Mouse (Mus musculus): ENCODE measurements around the gene Ptges. TPM values are rescaled to one million over a fixed set of nuclear protein-coding genes. Genes with fewer than 3 reads are reported as not detected.

The Ptges gene
- polyA plus RNA-seq, 1 experiment: 12.3 TPM

DNA sequence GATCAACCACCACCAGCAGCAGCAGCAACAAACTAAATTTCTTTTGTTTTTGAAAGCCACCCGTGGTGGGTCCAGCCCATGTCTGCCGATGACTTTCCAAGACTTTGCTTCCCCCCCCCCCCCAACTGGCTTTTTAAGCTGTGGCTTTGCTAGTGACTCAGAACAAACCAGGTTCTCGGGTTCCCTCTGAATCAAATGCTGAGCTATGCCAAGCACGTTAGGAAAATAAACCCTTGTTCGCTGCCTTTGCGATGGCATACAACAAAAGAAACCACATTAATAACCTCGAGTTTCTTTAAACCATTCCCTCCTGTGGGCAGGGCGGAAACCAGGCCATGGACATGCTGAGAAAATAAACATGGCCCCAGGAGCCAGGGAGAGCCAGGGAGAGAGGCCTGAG lies 81.5 kb downstream of the Ptges start:
- no peaks in the 10 kb centered on the region for H3K4me1 ChIP-seq (replicated peaks; ENCODE audit: control insufficient read depth, insufficient read depth, low read length)
- H3K4me3 ChIP-seq (ENCODE audit: control insufficient read depth, insufficient read depth, low read length): no peak overlapping the region
- TF ChIP-seq POLR2A (IDR thresholded peaks at IDR 0.05; ENCODE audit: control insufficient read depth, extremely low read depth, insufficient read depth, low read length, poor library complexity) (no peak), CTCF (IDR thresholded peaks at IDR 0.05; ENCODE audit: borderline replicate concordance, control insufficient read depth, extremely low read depth, insufficient read depth, low read length, poor library complexity) (no peak)
- no peak for DNase-seq
- H3K27me3 ChIP-seq (ENCODE audit: control insufficient read depth, insufficient read depth, low read length): peaks cover 12% of the 10 kb centered on the region; the same call in 1 of the 2 replicates
- 41% methylated on average over 8 of the region's 8 CpGs for WGBS
- no peak overlapping the region for H3K27ac ChIP-seq (ENCODE audit: control insufficient read depth, insufficient read depth, low read length)
- no peaks in the 10 kb centered on the region for H3K36me3 ChIP-seq (ENCODE audit: control insufficient read depth, insufficient read depth, low read length)

DNA sequence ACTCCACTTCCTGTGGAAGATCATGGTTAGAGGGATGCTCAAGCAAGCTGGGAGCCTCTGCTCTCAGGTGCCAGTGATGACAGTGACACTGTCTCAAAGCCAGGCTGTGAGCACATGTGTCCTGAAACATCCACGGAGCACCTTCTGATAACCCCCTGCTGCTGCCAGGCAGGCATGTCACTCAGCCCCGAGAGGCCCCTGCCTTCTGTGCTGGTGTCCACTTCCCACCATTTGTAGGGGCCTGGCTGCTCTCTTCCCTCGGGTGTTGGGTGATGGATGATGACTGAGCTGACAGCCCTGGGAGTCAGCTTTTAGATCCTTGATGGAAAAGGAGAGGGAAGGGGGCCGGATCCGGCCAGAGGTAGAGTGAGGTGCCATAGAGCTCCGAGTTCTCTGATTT lies 82.9 kb downstream of the Ptges start:
- H3K36me3 ChIP-seq (ENCODE audit: control insufficient read depth, insufficient read depth, low read length): no peaks in the 10 kb centered on the region
- no peaks in the 10 kb centered on the region for H3K4me1 ChIP-seq (replicated peaks; ENCODE audit: control insufficient read depth, insufficient read depth, low read length)
- DNase-seq: no peak
- peaks cover 14% of the 10 kb centered on the region; the same call in 1 of the 2 replicates for H3K27me3 ChIP-seq (ENCODE audit: control insufficient read depth, insufficient read depth, low read length)
- WGBS: 54% methylated on average over 6 of the region's 6 CpGs
- H3K4me3 ChIP-seq (ENCODE audit: control insufficient read depth, insufficient read depth, low read length): no peak overlapping the region
- TF ChIP-seq POLR2A (IDR thresholded peaks at IDR 0.05; ENCODE audit: control insufficient read depth, extremely low read depth, insufficient read depth, low read length, poor library complexity) (no peak), CTCF (IDR thresholded peaks at IDR 0.05; ENCODE audit: borderline replicate concordance, control insufficient read depth, extremely low read depth, insufficient read depth, low read length, poor library complexity) (no peak)
- H3K27ac ChIP-seq (ENCODE audit: control insufficient read depth, insufficient read depth, low read length): no peak overlapping the region

DNA sequence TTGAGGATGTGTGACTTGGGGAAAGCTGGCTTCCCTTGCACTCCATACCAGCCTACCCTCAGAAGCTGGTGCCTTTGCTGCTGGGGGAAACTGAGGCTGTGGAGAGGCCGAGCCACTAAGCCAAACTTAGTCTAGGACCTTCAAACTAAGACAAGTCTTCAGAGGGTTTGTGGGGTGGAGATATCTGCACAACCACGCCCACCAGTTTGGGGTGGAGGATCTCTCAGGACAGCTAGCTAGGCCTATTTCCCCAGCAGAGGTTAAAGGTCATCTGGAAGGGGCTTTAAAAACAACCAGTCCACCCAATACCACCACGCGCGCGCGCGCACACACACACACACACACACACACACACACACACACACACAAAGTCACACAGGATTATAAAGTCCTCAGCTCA lies 83.4 kb downstream of the Ptges start:
- no peak for DNase-seq
- H3K4me3 ChIP-seq (ENCODE audit: control insufficient read depth, insufficient read depth, low read length): no peak overlapping the region
- no peaks in the 10 kb centered on the region for H3K4me1 ChIP-seq (replicated peaks; ENCODE audit: control insufficient read depth, insufficient read depth, low read length)
- peaks cover 14% of the 10 kb centered on the region; the same call in 1 of the 2 replicates for H3K27me3 ChIP-seq (ENCODE audit: control insufficient read depth, insufficient read depth, low read length)
- 90% methylated on average over 8 of the region's 8 CpGs for WGBS
- TF ChIP-seq POLR2A (IDR thresholded peaks at IDR 0.05; ENCODE audit: control insufficient read depth, extremely low read depth, insufficient read depth, low read length, poor library complexity): no peak
- TF ChIP-seq CTCF (IDR thresholded peaks at IDR 0.05; ENCODE audit: borderline replicate concordance, control insufficient read depth, extremely low read depth, insufficient read depth, low read length, poor library complexity): no peak
- no peak overlapping the region for H3K27ac ChIP-seq (ENCODE audit: control insufficient read depth, insufficient read depth, low read length)
- no peaks in the 10 kb centered on the region for H3K36me3 ChIP-seq (ENCODE audit: control insufficient read depth, insufficient read depth, low read length)

DNA sequence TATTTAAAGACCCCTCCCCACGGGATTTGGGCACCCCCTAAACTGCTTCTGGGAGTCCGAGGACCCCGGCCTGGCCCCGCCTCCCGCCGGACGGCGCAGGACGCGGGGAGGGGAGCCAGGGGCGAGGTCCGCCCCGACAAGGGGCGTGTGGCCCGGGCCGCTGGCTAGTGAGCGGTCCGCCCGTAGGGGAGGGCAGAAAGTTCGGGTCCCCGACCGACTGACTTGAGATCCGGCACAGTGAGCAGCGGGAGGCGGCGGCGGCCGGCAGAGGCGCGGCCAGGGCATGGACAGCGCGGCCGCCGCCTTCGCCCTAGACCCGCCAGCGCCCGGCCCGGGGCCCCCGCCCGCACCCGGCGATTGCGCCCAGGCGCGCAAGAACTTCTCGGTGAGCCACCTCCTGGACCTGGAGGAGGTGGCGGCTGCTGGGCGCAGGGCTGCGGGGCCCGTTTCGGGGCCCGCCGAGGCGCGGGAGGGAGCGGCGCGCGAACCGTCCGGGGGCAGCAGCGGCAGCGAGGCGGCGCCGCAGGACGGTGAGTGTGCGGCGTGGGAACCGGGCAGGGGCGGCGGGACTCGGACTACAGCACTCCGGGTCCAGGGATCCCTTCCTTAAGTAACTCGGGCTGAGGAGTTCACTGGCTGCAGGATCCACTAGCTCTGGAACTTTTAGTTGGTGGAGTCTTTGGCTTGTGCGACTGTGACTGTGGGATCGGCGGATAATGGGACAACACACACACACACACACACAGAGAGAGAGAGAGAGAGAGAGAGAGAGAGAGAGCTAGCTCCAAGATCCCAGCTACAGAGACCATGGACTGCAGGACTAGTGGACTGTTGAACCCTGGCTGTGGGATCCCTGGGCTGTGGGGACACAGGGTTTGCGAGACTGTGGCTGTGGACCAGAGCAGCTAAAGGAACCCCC lies 84.3 kb downstream of the Ptges start:
- H3K4me1 ChIP-seq (replicated peaks; ENCODE audit: control insufficient read depth, insufficient read depth, low read length): no peaks in the 10 kb centered on the region
- no peak for DNase-seq
- no peaks in the 10 kb centered on the region for H3K36me3 ChIP-seq (ENCODE audit: control insufficient read depth, insufficient read depth, low read length)
- no peak overlapping the region for H3K4me3 ChIP-seq (ENCODE audit: control insufficient read depth, insufficient read depth, low read length)
- no peak overlapping the region for H3K27ac ChIP-seq (ENCODE audit: control insufficient read depth, insufficient read depth, low read length)
- TF ChIP-seq CTCF (IDR thresholded peaks at IDR 0.05; ENCODE audit: borderline replicate concordance, control insufficient read depth, extremely low read depth, insufficient read depth, low read length, poor library complexity) (no peak), POLR2A (IDR thresholded peaks at IDR 0.05; ENCODE audit: control insufficient read depth, extremely low read depth, insufficient read depth, low read length, poor library complexity) (no peak)
- WGBS: 5% methylated on average over 80 of the region's 80 CpGs
- peaks cover 14% of the 10 kb centered on the region; the same call in 1 of the 2 replicates for H3K27me3 ChIP-seq (ENCODE audit: control insufficient read depth, insufficient read depth, low read length)

DNA sequence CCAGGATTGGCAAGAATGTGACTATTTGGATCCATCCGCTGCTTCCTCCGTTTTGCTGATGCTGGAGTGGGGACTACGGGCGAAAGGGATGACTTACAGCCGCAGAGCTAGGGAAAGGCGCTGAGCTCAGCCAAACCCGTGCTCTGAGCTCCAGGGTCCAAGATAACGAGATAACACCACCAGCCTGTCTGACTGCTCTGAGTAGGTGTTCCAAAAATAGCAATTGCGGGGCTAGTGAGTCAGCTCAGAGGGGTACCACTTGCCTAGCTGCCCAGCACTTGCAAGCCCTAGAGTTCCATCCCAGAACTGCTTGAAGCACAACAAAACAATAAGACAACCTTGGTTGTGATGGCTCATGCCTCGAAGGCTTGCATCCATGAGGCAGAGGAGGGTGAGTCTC lies 87.0 kb downstream of the Ptges start:
- Histone ChIP-seq H3K4me1 (replicated peaks; ENCODE audit: control insufficient read depth, insufficient read depth, low read length) (no peaks in the 10 kb centered on the region), H3K27ac (ENCODE audit: control insufficient read depth, insufficient read depth, low read length) (no peak overlapping the region), H3K36me3 (ENCODE audit: control insufficient read depth, insufficient read depth, low read length) (no peaks in the 10 kb centered on the region), H3K4me3 (ENCODE audit: control insufficient read depth, insufficient read depth, low read length) (no peak overlapping the region), H3K27me3 (ENCODE audit: control insufficient read depth, insufficient read depth, low read length) (peaks cover 14% of the 10 kb centered on the region; the same call in 1 of the 2 replicates)
- TF ChIP-seq CTCF (IDR thresholded peaks at IDR 0.05; ENCODE audit: borderline replicate concordance, control insufficient read depth, extremely low read depth, insufficient read depth, low read length, poor library complexity): no peak
- DNase-seq: no peak
- 58% methylated on average over 10 of the region's 10 CpGs for WGBS

Other genes starting within 250 kb of the Ptges start
- gene 1700001O22Rik, start 126.2 kb downstream of the Ptges start, polyA plus RNA-seq (2012; rRNA removed): 4.0 and 5.2 TPM in 2 replicates
- gene Ntmt1, start 122.0 kb downstream of the Ptges start, polyA plus RNA-seq (2012; rRNA removed): 30.5 and 33.9 TPM in 2 replicates
- 97.6 and 103 TPM in 2 replicates for gene Asb6, start 99.5 kb downstream of the Ptges start, polyA plus RNA-seq (2012; rRNA removed)
- 2.2 and 2.5 TPM in 2 replicates for gene Prrx2, start 94.9 kb downstream of the Ptges start, polyA plus RNA-seq (2012; rRNA removed)
- 35.5 and 41.7 TPM in 2 replicates for gene Tor1b, start 23.1 kb upstream of the Ptges start, polyA plus RNA-seq (2012; rRNA removed)
- 61.1 and 65.7 TPM in 2 replicates for gene Tor1a, start 38.1 kb upstream of the Ptges start, polyA plus RNA-seq (2012; rRNA removed)
- 29.8 and 37.9 TPM in 2 replicates for gene BC005624, start 52.3 kb upstream of the Ptges start, polyA plus RNA-seq (2012; rRNA removed)
- 21.0 and 24.9 TPM in 2 replicates for gene Usp20, start 52.4 kb upstream of the Ptges start, polyA plus RNA-seq (2012; rRNA removed)
- 148 and 160 TPM in 2 replicates for gene Fnbp1, start 212.1 kb upstream of the Ptges start, polyA plus RNA-seq (2012; rRNA removed)
- 33.2 and 34.6 TPM in 2 replicates for gene Gpr107, start 222.5 kb upstream of the Ptges start, polyA plus RNA-seq (2012; rRNA removed)

All from thymus, adult 2 months (tissue).